Mouse (Mus musculus) lung, postnatal 25 days (tissue): Measurements from ENCODE around the gene Pkd1l3.

Experiments
- DNase-seq: peaks from one replicate; pipeline ENCODE4 v3.0.0; 2022; ENCODE audit warnings: low spot score

The Pkd1l3 gene

DNA sequence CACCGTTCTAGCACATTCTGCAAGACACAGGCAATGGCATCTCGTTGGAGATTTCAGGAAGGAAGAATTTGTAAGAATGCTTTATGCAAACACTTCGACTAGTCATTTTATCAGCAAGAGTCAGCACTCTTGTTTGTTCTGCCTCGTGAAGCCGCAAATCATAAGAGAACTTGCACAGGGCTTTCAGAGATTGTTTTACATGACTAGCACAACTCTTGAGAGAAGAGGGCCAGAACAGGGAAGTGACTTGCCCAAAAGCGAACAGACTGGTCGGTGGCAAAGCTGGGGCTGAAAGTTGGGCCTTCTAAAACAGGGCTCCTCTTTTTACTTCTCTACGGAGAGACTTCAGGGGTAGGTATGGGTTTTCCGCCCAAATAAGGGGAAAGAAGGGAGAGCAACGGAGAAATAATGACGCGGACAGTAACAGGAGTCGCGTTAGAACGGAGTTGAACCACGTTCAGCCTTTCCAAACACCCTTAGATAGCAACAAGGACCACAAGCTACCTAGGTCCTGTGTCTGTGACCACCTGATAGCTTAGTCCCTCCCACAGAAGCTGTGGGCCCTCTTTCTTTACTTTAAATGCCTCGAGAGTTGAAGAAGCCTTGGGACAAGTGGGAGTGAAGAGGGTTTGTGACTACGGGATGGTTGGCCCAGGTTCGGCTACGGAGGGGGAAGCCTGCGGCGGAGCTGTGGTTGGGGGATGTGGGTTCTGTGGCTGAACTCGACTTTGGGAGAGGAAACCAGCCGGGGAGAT is 90.4 kb downstream of the Pkd1l3 start:
- peak; percentile 76 for DNase-seq

DNA sequence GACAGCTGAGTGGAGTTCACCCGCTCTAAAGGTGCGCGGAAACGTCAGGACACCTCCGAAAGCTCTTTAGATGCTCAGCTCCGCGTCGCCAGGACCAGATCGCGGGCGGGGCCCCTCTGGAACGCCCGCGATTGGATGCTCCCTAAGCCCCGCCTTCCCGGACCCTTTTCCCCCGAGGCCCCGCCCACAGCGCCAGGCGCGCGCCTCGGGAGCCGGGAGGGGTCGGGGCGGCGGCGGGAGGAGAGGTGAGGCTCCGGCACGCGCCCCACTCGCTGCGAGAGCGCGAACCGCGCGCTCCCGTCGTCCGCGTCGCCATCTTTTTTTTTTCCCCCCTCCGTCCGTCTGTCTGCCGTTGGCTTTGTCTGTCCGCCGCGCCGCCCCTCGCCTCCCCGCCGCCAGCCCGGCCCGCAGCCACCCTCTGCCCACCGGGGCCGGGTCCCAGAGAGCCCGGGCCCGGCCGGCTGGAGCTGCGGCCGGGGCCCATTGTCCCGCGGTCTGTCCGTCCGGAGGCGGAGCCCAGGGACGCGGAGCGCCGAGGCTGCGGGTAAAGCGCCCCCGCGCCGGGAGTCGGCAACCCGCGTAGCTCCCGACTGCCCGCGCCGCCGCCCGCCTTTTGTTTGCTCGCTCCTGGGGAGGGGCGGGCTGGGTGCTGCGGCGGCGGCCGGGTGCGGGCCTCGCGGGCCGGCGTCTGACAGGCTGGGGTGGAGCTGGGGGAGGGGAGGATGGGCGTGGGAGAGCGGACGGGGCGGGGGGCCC is 91.2 kb downstream of the Pkd1l3 start, which contains the start of gene Zfp821:
Zfp821 (plus strand) TSS at position 227 of the 756 bp plus-strand sequence.
- DNase-seq, result peak; percentile 93

DNA sequence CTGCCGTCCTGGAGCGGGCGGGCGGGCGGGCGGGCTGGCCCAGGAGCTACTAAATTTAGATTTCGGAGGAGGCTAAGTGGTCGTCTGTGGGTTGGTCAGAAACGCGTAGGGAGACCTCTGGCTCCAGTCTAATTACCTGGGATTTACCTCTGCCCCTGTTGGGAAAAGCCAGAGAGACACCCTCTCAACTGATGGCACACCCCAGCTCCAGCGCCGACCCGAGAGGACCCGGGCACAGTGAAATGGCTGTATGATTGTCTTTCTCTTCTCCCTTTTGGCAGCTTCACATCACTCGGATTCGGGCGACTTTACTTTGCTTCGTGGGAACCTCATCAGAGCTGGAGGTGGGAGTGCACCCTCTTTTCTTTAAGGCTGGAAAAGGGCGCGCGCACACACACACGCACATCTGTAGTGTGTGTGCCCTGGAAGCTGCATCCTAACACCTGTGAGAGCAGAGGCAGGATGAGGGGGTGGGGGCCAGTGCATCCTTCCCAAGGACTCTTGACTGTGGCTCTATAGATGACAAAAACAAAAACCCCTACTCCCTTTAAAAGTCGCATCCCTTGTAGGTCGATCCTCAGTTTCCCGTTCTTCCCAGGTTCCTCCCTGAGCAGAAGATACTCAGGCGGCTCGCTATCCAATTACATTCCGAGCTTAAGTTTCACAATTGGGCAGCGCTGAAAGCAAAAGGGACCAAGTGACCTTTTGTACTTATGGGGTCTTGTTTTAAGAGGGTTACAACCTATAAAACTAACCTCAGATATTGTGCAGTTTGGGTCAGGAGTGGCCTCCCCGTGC is 92.0 kb downstream of the Pkd1l3 start:
- no peak for DNase-seq

DNA sequence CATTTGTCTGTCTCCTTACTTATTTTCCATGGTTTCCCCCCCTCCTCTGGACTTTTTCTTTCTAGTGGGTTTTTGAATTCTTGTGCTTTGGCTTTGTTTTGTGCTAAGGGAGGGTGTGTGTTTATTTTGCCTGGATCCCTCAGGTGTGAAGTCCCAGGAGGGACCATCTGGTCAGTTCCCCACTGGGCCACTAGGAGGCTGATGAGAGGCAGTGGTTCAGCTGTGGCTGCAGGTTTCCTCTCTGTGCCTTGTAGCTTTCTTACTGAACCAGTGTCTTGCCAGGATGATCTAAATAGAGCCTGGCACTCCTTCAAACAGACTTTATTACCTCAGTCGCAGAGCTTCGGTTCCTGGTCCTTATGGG is 92.5 kb downstream of the Pkd1l3 start:
- DNase-seq, result peak; percentile 84

DNA sequence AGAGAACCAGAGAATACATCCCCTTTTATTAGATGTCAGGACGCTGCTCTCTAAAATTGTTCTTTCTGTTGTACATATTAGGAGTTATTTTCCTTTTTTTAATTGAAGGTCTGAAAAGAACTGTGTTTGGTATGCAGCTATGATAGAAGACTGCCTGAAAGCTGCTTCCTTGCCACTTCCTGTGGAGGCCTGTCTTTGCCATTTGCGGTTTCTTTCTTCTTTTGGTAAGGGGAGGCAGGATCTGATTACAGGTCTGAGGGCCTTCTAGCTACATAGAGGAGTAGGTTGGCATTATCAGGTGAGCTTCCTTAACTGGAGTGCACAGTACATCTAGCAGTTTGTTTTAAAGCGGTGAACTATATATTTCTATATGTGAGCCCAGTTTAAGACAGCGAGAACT is 93.6 kb downstream of the Pkd1l3 start:
- no peak for DNase-seq

DNA sequence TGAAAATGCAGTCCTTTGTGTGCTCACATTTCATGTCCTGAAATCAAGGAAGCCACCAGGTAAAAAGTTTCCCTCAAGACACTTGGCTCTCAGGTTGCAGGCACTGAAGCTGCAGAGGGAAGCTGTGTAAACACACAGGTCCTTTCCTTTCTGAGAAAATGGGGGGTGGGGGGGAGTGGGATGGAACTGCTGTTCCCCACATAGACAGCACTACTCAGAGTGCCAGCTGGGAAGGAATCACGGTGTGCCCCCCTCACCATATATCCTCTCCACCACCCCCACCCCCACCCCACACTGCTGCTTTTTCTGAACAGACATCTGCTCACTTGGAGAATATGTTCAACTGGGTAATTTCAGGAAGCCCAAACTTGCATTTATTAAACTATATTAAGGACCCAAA is 98.2 kb downstream of the Pkd1l3 start:
- no peak for DNase-seq

DNA sequence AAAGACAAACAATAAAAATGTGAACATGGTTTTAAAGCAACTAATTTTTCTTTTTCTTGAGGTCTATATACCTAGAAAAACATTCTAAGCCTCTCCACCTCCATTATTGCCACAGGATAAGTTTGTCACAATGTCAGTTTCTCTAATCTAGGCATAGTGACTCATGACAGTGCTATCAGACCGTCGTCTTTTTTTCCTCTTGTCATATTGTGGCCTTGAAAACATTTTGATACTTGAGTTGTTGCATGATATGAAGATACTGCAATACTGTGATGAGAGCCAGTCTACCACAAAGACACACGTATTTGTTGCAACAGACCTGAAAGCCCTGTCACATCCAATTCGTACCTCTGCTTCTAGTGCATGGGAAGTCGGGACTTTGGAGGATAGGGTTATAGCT is 100.6 kb downstream of the Pkd1l3 start:
- DNase-seq, result no peak
